Mouse (Mus musculus): ENCODE data around the gene Ccr1l1. TPM values are rescaled to one million over a fixed set of nuclear protein-coding genes. Genes with fewer than 3 reads are reported as not detected.

Gene Ccr1l1
- polyA plus RNA-seq (2012; rRNA removed), result 0.22 TPM in 1 of 2 replicates, not detected in the other

- no peak for DNase-seq
- 95% methylated on average over 1 of the region's 1 CpGs for WGBS
- no peak within 1 kb of the TSS for H3K4me3 ChIP-seq (ENCODE audit: control insufficient read depth, insufficient read depth, low read length)
- no peak within 1 kb of the TSS for H3K27ac ChIP-seq (ENCODE audit: control insufficient read depth, insufficient read depth, low read length)
- H3K36me3 ChIP-seq (ENCODE audit: control insufficient read depth, insufficient read depth, low read length), result no peaks in the 10 kb centered on the region
- no peak for TF ChIP-seq POLR2A (IDR thresholded peaks at IDR 0.05; ENCODE audit: control insufficient read depth, extremely low read depth, insufficient read depth, low read length, poor library complexity)
- no peak for TF ChIP-seq CTCF (IDR thresholded peaks at IDR 0.05; ENCODE audit: borderline replicate concordance, control insufficient read depth, extremely low read depth, insufficient read depth, low read length, poor library complexity)
- no peaks in the 10 kb centered on the region for H3K4me1 ChIP-seq (replicated peaks; ENCODE audit: control insufficient read depth, insufficient read depth, low read length)
- H3K27me3 ChIP-seq (ENCODE audit: control insufficient read depth, insufficient read depth, low read length), result no peaks in the 10 kb centered on the region
Observed at GRCm38 (mm10) chr9:123978308-123978707, at the start of gene Ccr1l1. Ccr1l1 (minus strand) TSS chr9:123978408.

DNA sequence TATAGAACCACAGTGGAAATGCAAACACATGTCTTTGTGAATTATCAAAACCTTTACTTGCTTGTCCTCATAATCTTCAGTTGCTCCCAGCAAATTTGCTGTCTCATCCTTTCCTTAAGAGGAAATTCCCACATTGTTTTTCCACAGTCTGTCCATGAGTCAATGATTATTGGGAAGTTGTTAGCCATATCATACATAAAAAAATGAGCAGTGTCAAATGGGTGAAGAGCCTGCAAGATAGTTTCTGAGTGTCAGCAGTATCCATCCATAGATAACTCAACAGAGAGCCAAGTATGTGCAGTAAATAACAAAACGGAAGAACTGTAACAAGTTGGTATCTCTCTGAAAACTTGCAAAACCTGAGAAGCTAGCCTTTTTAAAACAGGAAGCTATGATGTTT, 43.5 kb upstream of the Ccr1l1 start, which contains the start of gene Ccr3:
TSS of gene Ccr3 (plus strand) at position 301 of the 400 bp plus-strand sequence.
- H3K36me3 ChIP-seq (ENCODE audit: control insufficient read depth, insufficient read depth, low read length), result no peaks in the 10 kb centered on the region
- H3K27me3 ChIP-seq (ENCODE audit: control insufficient read depth, insufficient read depth, low read length), result no peaks in the 10 kb centered on the region
- H3K4me3 ChIP-seq (ENCODE audit: control insufficient read depth, insufficient read depth, low read length), result no peak within 1 kb of the TSS
- H3K27ac ChIP-seq (ENCODE audit: control insufficient read depth, insufficient read depth, low read length), result no peak within 1 kb of the TSS
- TF ChIP-seq CTCF (IDR thresholded peaks at IDR 0.05; ENCODE audit: borderline replicate concordance, control insufficient read depth, extremely low read depth, insufficient read depth, low read length, poor library complexity) (no peak), POLR2A (IDR thresholded peaks at IDR 0.05; ENCODE audit: control insufficient read depth, extremely low read depth, insufficient read depth, low read length, poor library complexity) (no peak)
- H3K4me1 ChIP-seq (replicated peaks; ENCODE audit: control insufficient read depth, insufficient read depth, low read length), result no peaks in the 10 kb centered on the region
- 96% methylated on average over 1 of the region's 1 CpGs for WGBS
- no peak for DNase-seq

DNA sequence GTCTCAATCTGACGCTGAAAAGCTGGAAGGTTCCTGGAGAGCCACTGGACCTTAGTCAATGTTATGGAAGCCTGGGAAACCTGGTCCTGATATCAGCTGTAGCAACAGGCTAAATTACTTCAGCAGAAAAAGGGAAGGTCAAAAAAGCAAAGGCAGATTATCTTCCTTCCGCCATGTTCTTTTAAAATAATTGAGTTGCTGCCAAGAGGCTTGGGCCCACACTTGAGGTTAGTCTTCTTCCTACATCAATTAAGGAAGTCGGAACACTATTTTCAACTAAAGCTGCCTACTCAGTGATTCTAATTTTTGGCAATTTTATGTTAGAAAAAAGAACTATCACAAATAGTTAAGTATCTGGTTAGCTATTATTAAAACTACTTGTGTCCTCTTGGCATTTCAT, 41.7 kb upstream of the Ccr1l1 start:
- 57% methylated on average over 3 of the region's 3 CpGs for WGBS
- H3K4me3 ChIP-seq (ENCODE audit: control insufficient read depth, insufficient read depth, low read length), result no peak overlapping the region
- no peak for TF ChIP-seq POLR2A (IDR thresholded peaks at IDR 0.05; ENCODE audit: control insufficient read depth, extremely low read depth, insufficient read depth, low read length, poor library complexity)
- TF ChIP-seq CTCF (IDR thresholded peaks at IDR 0.05; ENCODE audit: borderline replicate concordance, control insufficient read depth, extremely low read depth, insufficient read depth, low read length, poor library complexity), result no peak
- no peaks in the 10 kb centered on the region for H3K27me3 ChIP-seq (ENCODE audit: control insufficient read depth, insufficient read depth, low read length)
- H3K36me3 ChIP-seq (ENCODE audit: control insufficient read depth, insufficient read depth, low read length), result no peaks in the 10 kb centered on the region
- H3K4me1 ChIP-seq (replicated peaks; ENCODE audit: control insufficient read depth, insufficient read depth, low read length), result no peaks in the 10 kb centered on the region
- H3K27ac ChIP-seq (ENCODE audit: control insufficient read depth, insufficient read depth, low read length), result no peak overlapping the region
- DNase-seq, result no peak

- Histone ChIP-seq H3K4me3 (ENCODE audit: control insufficient read depth, insufficient read depth, low read length) (no peak overlapping the region), H3K27me3 (ENCODE audit: control insufficient read depth, insufficient read depth, low read length) (no peaks in the 10 kb centered on the region), H3K27ac (ENCODE audit: control insufficient read depth, insufficient read depth, low read length) (no peak overlapping the region), H3K36me3 (ENCODE audit: control insufficient read depth, insufficient read depth, low read length) (no peaks in the 10 kb centered on the region), H3K4me1 (replicated peaks; ENCODE audit: control insufficient read depth, insufficient read depth, low read length) (no peaks in the 10 kb centered on the region)
- no peak for TF ChIP-seq CTCF (IDR thresholded peaks at IDR 0.05; ENCODE audit: borderline replicate concordance, control insufficient read depth, extremely low read depth, insufficient read depth, low read length, poor library complexity)
- TF ChIP-seq POLR2A (IDR thresholded peaks at IDR 0.05; ENCODE audit: control insufficient read depth, extremely low read depth, insufficient read depth, low read length, poor library complexity), result no peak
- DNase-seq, result no peak
- WGBS, result 43% methylated on average over 2 of the region's 2 CpGs
Observed at GRCm38 (mm10) chr9:124016048-124016447, 37.8 kb upstream of the Ccr1l1 start.

DNA sequence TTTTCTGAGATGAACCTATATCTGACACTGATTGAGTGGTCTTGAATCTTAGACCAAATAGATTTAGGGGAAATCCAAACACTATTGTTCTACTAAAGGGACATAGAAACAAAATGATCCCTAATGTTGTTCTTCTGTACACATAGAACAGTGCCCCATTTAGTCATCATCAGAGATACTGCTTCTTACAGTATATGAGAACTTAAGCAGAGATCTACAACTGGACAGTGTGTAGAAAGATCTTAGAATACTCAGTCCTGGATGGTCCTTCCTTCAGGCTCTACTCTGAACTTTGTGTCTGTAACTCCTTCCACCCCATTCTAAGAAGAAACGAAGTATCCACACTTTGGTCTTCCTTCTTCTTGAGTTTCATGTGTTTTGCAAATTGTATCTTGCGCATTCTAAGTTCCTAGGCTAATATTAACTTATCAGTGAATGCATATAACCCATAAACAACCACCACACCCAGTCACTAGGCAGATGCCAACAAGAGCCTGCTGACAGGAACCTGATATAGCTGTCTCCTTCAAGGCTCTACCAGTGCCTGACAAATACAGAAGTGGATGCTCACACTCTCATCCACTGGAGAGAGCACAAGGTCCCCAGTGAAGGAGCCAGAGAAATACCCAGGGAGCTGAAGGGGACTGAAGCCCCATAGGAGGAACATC, 36.9 kb upstream of the Ccr1l1 start:
- WGBS, result 91% methylated on average over 2 of the region's 2 CpGs
- DNase-seq, result no peak
- Histone ChIP-seq H3K4me3 (ENCODE audit: control insufficient read depth, insufficient read depth, low read length) (no peak overlapping the region), H3K27ac (ENCODE audit: control insufficient read depth, insufficient read depth, low read length) (no peak overlapping the region), H3K27me3 (ENCODE audit: control insufficient read depth, insufficient read depth, low read length) (no peaks in the 10 kb centered on the region), H3K36me3 (ENCODE audit: control insufficient read depth, insufficient read depth, low read length) (no peaks in the 10 kb centered on the region), H3K4me1 (replicated peaks; ENCODE audit: control insufficient read depth, insufficient read depth, low read length) (no peaks in the 10 kb centered on the region)
- TF ChIP-seq POLR2A (IDR thresholded peaks at IDR 0.05; ENCODE audit: control insufficient read depth, extremely low read depth, insufficient read depth, low read length, poor library complexity), result no peak
- no peak for TF ChIP-seq CTCF (IDR thresholded peaks at IDR 0.05; ENCODE audit: borderline replicate concordance, control insufficient read depth, extremely low read depth, insufficient read depth, low read length, poor library complexity)

DNA sequence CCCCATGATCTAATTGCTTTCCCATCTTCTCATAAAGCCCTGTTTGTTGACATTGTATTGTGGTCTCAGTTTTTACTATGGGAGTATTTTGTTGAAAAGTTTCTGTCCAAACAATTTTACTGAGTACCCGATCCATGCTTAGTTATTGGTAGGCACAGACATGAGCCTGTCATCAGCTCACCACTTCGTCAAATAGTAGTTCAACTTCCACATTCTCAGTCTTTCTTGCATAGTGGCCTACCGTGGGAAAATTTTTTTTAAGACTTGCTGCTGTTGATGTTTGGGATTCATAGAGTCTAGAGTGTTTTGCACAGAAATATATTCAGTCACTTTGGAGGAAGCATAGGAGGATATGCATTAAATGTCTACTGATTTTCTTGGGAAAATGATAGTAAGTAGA, 35.1 kb upstream of the Ccr1l1 start:
- H3K27ac ChIP-seq (ENCODE audit: control insufficient read depth, insufficient read depth, low read length), result no peak overlapping the region
- 72% methylated on average over 3 of the region's 3 CpGs for WGBS
- no peaks in the 10 kb centered on the region for H3K27me3 ChIP-seq (ENCODE audit: control insufficient read depth, insufficient read depth, low read length)
- no peaks in the 10 kb centered on the region for H3K36me3 ChIP-seq (ENCODE audit: control insufficient read depth, insufficient read depth, low read length)
- DNase-seq, result no peak
- H3K4me1 ChIP-seq (replicated peaks; ENCODE audit: control insufficient read depth, insufficient read depth, low read length), result no peaks in the 10 kb centered on the region
- TF ChIP-seq POLR2A (IDR thresholded peaks at IDR 0.05; ENCODE audit: control insufficient read depth, extremely low read depth, insufficient read depth, low read length, poor library complexity), result no peak
- no peak for TF ChIP-seq CTCF (IDR thresholded peaks at IDR 0.05; ENCODE audit: borderline replicate concordance, control insufficient read depth, extremely low read depth, insufficient read depth, low read length, poor library complexity)
- H3K4me3 ChIP-seq (ENCODE audit: control insufficient read depth, insufficient read depth, low read length), result no peak overlapping the region

Measured in thymus, adult 2 months (tissue).